Comparison of ENCODE assay signal across 14 mouse cellular contexts in the genomic region with DNA sequence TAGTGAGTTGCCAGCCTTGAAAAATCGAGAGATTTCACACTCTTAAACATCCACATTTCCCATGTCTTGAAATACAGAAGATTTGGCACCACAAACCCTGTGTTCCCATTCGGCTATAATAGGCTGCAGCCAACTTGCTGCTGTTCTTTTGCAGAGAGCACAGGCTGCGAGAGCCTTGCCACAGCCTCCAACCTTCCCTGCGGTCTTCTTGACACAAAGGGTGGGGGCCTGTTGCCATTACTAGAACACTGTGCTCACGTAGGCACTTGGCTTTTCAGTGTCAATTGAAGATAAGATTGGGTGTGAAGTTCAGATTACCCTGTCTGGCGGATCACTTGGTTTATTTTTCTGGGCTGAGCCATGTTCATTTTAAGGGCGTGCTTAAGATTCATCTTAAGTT. TPM values are rescaled to one million over a fixed set of nuclear protein-coding genes. Genes with fewer than 3 reads are reported as not detected.
A peak's percentile ranks its signal among the peaks of the same experiment; 100 is the strongest.
DNase-seq lines count a peak whose midpoint lies in the region; ATAC-seq and TF ChIP-seq lines count a peak whose summit lies in the region.
"Had no signal": no experiment of that assay in that cellular context is flagged by ENCODE, and none has a peak within 500 bp of the region (broad histone marks: within the 10 kb centered on the region; RNA-seq: fewer than 3 reads in every experiment).

No protein-coding gene starts in this region.

- TF ChIP-seq POLR2A in lung, adult 2 months (IDR thresholded peaks at IDR 0.05; ENCODE audit: borderline replicate concordance, extremely low read depth, low read depth, low read length): no peak

- no peak for ATAC-seq in forebrain, embryonic 14.5 days
- no peak for ATAC-seq in forebrain, embryonic 12.5 days (ENCODE audit: low FRiP score)
- peak; percentile 59 for ATAC-seq in lung, embryonic 16.5 days (ENCODE audit: low read depth)
- peak; percentile 87 for ATAC-seq in liver, embryonic 12.5 days
- ATAC-seq in stomach, embryonic 16.5 days (ENCODE audit: insufficient read depth, low FRiP score): peak; percentile 76; the same call in 1 of the 2 replicates
- ATAC-seq in erythroid progenitor cell, adult 5-6 weeks (replicated peaks; ENCODE audit: low FRiP score, poor library complexity, severe bottlenecking): no peak
- ATAC-seq: activated CD4-positive, CD25-positive, alpha-beta regulatory T cell, adult 4 months; hindbrain, embryonic 16.5 days; midbrain, embryonic 16.5 days had no signal

- 74% methylated on average over 7 of the region's 7 CpGs for WGBS in forebrain, embryonic 14.5 days
- WGBS in forebrain, embryonic 12.5 days: 81% methylated on average over 7 of the region's 7 CpGs
- WGBS in lung, embryonic 16.5 days: 54% methylated on average over 7 of the region's 7 CpGs
- WGBS in lung, adult 2 months: 60% methylated on average over 7 of the region's 7 CpGs
- 40% methylated on average over 7 of the region's 7 CpGs for WGBS in liver, embryonic 12.5 days (ENCODE audit: insufficient replicate concordance)
- WGBS in stomach, embryonic 16.5 days: 54% methylated on average over 7 of the region's 7 CpGs

- H3K4me1 ChIP-seq in forebrain, embryonic 14.5 days (ENCODE audit: control insufficient read depth, insufficient read depth, low read length): no peaks in the 10 kb centered on the region
- H3K4me1 ChIP-seq in forebrain, embryonic 12.5 days: no peaks in the 10 kb centered on the region
- H3K4me1 ChIP-seq in lung, embryonic 16.5 days (replicated peaks; ENCODE audit: control insufficient read depth, insufficient read depth, low read length): 0 out of 2 replicates have a peak, but pooled peaks cover 3% of the 10 kb centered on the region
- H3K4me1 ChIP-seq in lung, adult 2 months (ENCODE audit: control insufficient read depth, insufficient read depth, low read length): peaks cover 3% of the 10 kb centered on the region; the same call in 1 of the 2 replicates
- peaks cover 11% of the 10 kb centered on the region; the same call in 1 of the 2 replicates for H3K4me1 ChIP-seq in liver, embryonic 12.5 days
- no peaks in the 10 kb centered on the region for H3K4me1 ChIP-seq in stomach, embryonic 16.5 days (ENCODE audit: control insufficient read depth, insufficient read depth, low read length)
- H3K4me1 ChIP-seq: embryonic facial prominence, embryonic 12.5 days; limb, embryonic 12.5 days; neural tube, embryonic 12.5 days had no signal

- H3K27me3 ChIP-seq in forebrain, embryonic 14.5 days (replicated peaks; ENCODE audit: control insufficient read depth, insufficient read depth, low read length): no peaks in the 10 kb centered on the region
- no peaks in the 10 kb centered on the region for H3K27me3 ChIP-seq in forebrain, embryonic 12.5 days
- H3K27me3 ChIP-seq in lung, embryonic 16.5 days (ENCODE audit: control insufficient read depth, insufficient read depth, low read depth, low read length): no peaks in the 10 kb centered on the region
- no peaks in the 10 kb centered on the region for H3K27me3 ChIP-seq in liver, embryonic 12.5 days (replicated peaks)
- no peaks in the 10 kb centered on the region for H3K27me3 ChIP-seq in stomach, embryonic 16.5 days (ENCODE audit: control insufficient read depth, insufficient read depth, low read length)
- H3K27me3 ChIP-seq: embryonic facial prominence, embryonic 12.5 days; limb, embryonic 12.5 days; neural tube, embryonic 12.5 days had no signal

- no peak overlapping the region for H3K4me3 ChIP-seq in forebrain, embryonic 14.5 days (ENCODE audit: low read depth, low read length)
- no peak overlapping the region for H3K4me3 ChIP-seq in forebrain, embryonic 12.5 days (replicated peaks)
- no peak overlapping the region for H3K4me3 ChIP-seq in lung, embryonic 16.5 days (ENCODE audit: low read length)
- no peak overlapping the region for H3K4me3 ChIP-seq in lung, adult 2 months (replicated peaks; ENCODE audit: extremely low read depth, low read depth, low read length)
- H3K4me3 ChIP-seq in liver, embryonic 12.5 days: no peak overlapping the region
- H3K4me3 ChIP-seq in stomach, embryonic 16.5 days (replicated peaks; ENCODE audit: low read length): no peak overlapping the region
- H3K4me3 ChIP-seq: embryonic facial prominence, embryonic 12.5 days; limb, embryonic 12.5 days; neural tube, embryonic 12.5 days had no signal

- no peaks in the 10 kb centered on the region for H3K9me3 ChIP-seq in forebrain, embryonic 14.5 days (replicated peaks; ENCODE audit: control insufficient read depth, low read length)
- H3K9me3 ChIP-seq in forebrain, embryonic 12.5 days: no peaks in the 10 kb centered on the region
- H3K9me3 ChIP-seq in lung, embryonic 16.5 days (ENCODE audit: control insufficient read depth, low read length): no peaks in the 10 kb centered on the region
- H3K9me3 ChIP-seq in liver, embryonic 12.5 days (replicated peaks): no peaks in the 10 kb centered on the region
- H3K9me3 ChIP-seq in stomach, embryonic 16.5 days (replicated peaks; ENCODE audit: control insufficient read depth, low read length): no peaks in the 10 kb centered on the region
- H3K9me3 ChIP-seq: embryonic facial prominence, embryonic 12.5 days; limb, embryonic 12.5 days; neural tube, embryonic 12.5 days had no signal

- H3K4me2 ChIP-seq in forebrain, embryonic 14.5 days (ENCODE audit: low read length): no peak overlapping the region
- H3K4me2 ChIP-seq in forebrain, embryonic 12.5 days: no peak overlapping the region
- H3K4me2 ChIP-seq in lung, embryonic 16.5 days (ENCODE audit: low read depth, low read length): no peak overlapping the region
- peak overlapping the region; percentile 16; the same call in 1 of the 2 replicates for H3K4me2 ChIP-seq in liver, embryonic 12.5 days
- H3K4me2 ChIP-seq in stomach, embryonic 16.5 days (ENCODE audit: low read depth, low read length): no peak overlapping the region
- H3K4me2 ChIP-seq: embryonic facial prominence, embryonic 12.5 days; limb, embryonic 12.5 days; neural tube, embryonic 12.5 days had no signal

- no peak overlapping the region for H3K27ac ChIP-seq in forebrain, embryonic 14.5 days (ENCODE audit: low read depth, low read length)
- no peak overlapping the region for H3K27ac ChIP-seq in forebrain, embryonic 12.5 days
- no peak overlapping the region for H3K27ac ChIP-seq in lung, embryonic 16.5 days (ENCODE audit: low read length)
- H3K27ac ChIP-seq in liver, embryonic 12.5 days: no peak overlapping the region
- H3K27ac ChIP-seq in stomach, embryonic 16.5 days (ENCODE audit: low read length): no peak overlapping the region
- H3K27ac ChIP-seq: embryonic facial prominence, embryonic 12.5 days; limb, embryonic 12.5 days; neural tube, embryonic 12.5 days had no signal

- no peaks in the 10 kb centered on the region for H3K36me3 ChIP-seq in forebrain, embryonic 14.5 days (ENCODE audit: control insufficient read depth, insufficient read depth, low read length)
- no peaks in the 10 kb centered on the region for H3K36me3 ChIP-seq in forebrain, embryonic 12.5 days (replicated peaks)
- no peaks in the 10 kb centered on the region for H3K36me3 ChIP-seq in lung, embryonic 16.5 days (ENCODE audit: control insufficient read depth, insufficient read depth, low read length)
- H3K36me3 ChIP-seq in liver, embryonic 12.5 days: no peaks in the 10 kb centered on the region
- H3K36me3 ChIP-seq in stomach, embryonic 16.5 days (ENCODE audit: control insufficient read depth, insufficient read depth, low read length): no peaks in the 10 kb centered on the region
- H3K36me3 ChIP-seq: embryonic facial prominence, embryonic 12.5 days; limb, embryonic 12.5 days; neural tube, embryonic 12.5 days had no signal

- no peak for TF ChIP-seq CTCF in lung, adult 2 months (IDR thresholded peaks at IDR 0.05; ENCODE audit: insufficient read depth, low read length)

- no peak overlapping the region for H3K9ac ChIP-seq in forebrain, embryonic 14.5 days (ENCODE audit: low read length)
- no peak overlapping the region for H3K9ac ChIP-seq in forebrain, embryonic 12.5 days
- H3K9ac ChIP-seq in lung, embryonic 16.5 days (ENCODE audit: low read length): no peak overlapping the region
- no peak overlapping the region for H3K9ac ChIP-seq in liver, embryonic 12.5 days
- no peak overlapping the region for H3K9ac ChIP-seq in stomach, embryonic 16.5 days (ENCODE audit: low read length)
- H3K9ac ChIP-seq: embryonic facial prominence, embryonic 12.5 days; limb, embryonic 12.5 days; neural tube, embryonic 12.5 days had no signal

- peak; percentile 8 for DNase-seq in forebrain, embryonic 14.5 days (ENCODE audit: low spot score)
- no peak for DNase-seq in lung, adult 2 months
- no peak for DNase-seq in cerebellum, postnatal 25 days

RNA-seq across cellular contexts. Expression of a gene that starts 24.8 kb away (rescaled TPM):
- polyA plus RNA-seq in forebrain, embryonic 14.5 days (2014; fragmentation: Nextera tagmentation; extraction: Ambion mirVana): 141 and 157 TPM in 2 replicates
- polyA plus RNA-seq in forebrain, embryonic 12.5 days (2016; fragmentation: Nextera tagmentation; extraction: Ambion mirVana): 101 and 104 TPM in 2 replicates
- polyA plus RNA-seq in lung, embryonic 16.5 days (2015; fragmentation: Nextera tagmentation; extraction: Ambion mirVana): 545 and 603 TPM in 2 replicates
- polyA plus RNA-seq in lung, adult 2 months (2012; rRNA removed): 559 and 762 TPM in 2 replicates
- polyA plus RNA-seq in liver, embryonic 12.5 days (2016; fragmentation: Nextera tagmentation; extraction: Ambion mirVana): 12.4 and 13.5 TPM in 2 replicates
- 143 and 190 TPM in 2 replicates for polyA plus RNA-seq in stomach, embryonic 16.5 days (2015; fragmentation: Nextera tagmentation; extraction: Ambion mirVana)
- 4.2 TPM in 1 of 2 replicates, not detected in the other for total RNA-seq in erythroid progenitor cell, adult 5-6 weeks (2015; ENCODE audit: low replicate concordance)
- total RNA-seq in erythroid progenitor cell, adult 5-6 weeks (2017; ENCODE audit: low replicate concordance): 1.5 TPM in 1 of 2 replicates, not detected in the other
- polyA plus RNA-seq: activated CD4-positive, CD25-positive, alpha-beta regulatory T cell, adult 4 months had no signal

Comparison
In these comparisons a context has a peak if more than half of its experiments do, and no peak if none do; other contexts are left out.
1. ATAC-seq: peak in lung, embryonic 16.5 days (single experiment), liver, embryonic 12.5 days (single experiment) and stomach, embryonic 16.5 days (single experiment); none in forebrain, embryonic 14.5 days (single experiment), forebrain, embryonic 12.5 days (single experiment) and erythroid progenitor cell, adult 5-6 weeks (single experiment).